Mouse (Mus musculus): ENCODE results near the gene Rpl29. TPM values are rescaled to one million over a fixed set of nuclear protein-coding genes. Genes with fewer than 3 reads are reported as not detected.
A peak's percentile ranks its signal among the peaks of the same experiment; 100 is the strongest.

The Rpl29 gene
- polyA plus RNA-seq, 1 experiment, result 788 TPM

- WGBS, result 85% methylated on average over 5 of the region's 5 CpGs
- no peak for DNase-seq (ENCODE audit: low read depth, low spot score)
Measured at GRCm38 (mm10) chr9:106413606-106414005, 15.6 kb upstream of the Rpl29 start.

- WGBS, result 85% methylated on average over 6 of the region's 6 CpGs
- DNase-seq (ENCODE audit: low read depth, low spot score), result no peak
Measured at GRCm38 (mm10) chr9:106416826-106417225, 12.4 kb upstream of the Rpl29 start.

- DNase-seq (ENCODE audit: low read depth, low spot score), result no peak
- WGBS, result 18% methylated on average over 29 of the region's 29 CpGs
Measured at GRCm38 (mm10) chr9:106417841-106418625, 11.2 kb upstream of the Rpl29 start.

- WGBS, result 7% methylated on average over 2 of the region's 2 CpGs
- no peak for DNase-seq (ENCODE audit: low read depth, low spot score)
Measured at GRCm38 (mm10) chr9:106420608-106421007, 8.6 kb upstream of the Rpl29 start.

- no peak for DNase-seq (ENCODE audit: low read depth, low spot score)
- 22% methylated on average over 18 of the region's 18 CpGs for WGBS
Measured at GRCm38 (mm10) chr9:106421033-106421864, 8.0 kb upstream of the Rpl29 start.

- 0% methylated on average over 3 of the region's 3 CpGs for WGBS
- peak; percentile 56 for DNase-seq (ENCODE audit: low read depth, low spot score)
Measured at GRCm38 (mm10) chr9:106421865-106422160, 7.4 kb upstream of the Rpl29 start.

- DNase-seq (ENCODE audit: low read depth, low spot score), result no peak
- WGBS, result 2% methylated on average over 11 of the region's 11 CpGs
Measured at GRCm38 (mm10) chr9:106428719-106429220, 484 bp upstream of the Rpl29 start.

- 3% methylated on average over 4 of the region's 4 CpGs for WGBS
- DNase-seq (ENCODE audit: low read depth, low spot score), result no peak
Measured at GRCm38 (mm10) chr9:106430015-106430264, 686 bp downstream of the Rpl29 start.

GRCm38 (mm10) chr9:106433389-106433788 is 4.1 kb downstream of the Rpl29 start:
- DNase-seq (ENCODE audit: low read depth, low spot score), result no peak
- 33% methylated on average over 7 of the region's 7 CpGs for WGBS

GRCm38 (mm10) chr9:106436566-106436965 is 7.3 kb downstream of the Rpl29 start:
- no peak for DNase-seq (ENCODE audit: low read depth, low spot score)
- 62% methylated on average over 9 of the region's 9 CpGs for WGBS

- 76% methylated on average over 5 of the region's 5 CpGs for WGBS
- DNase-seq (ENCODE audit: low read depth, low spot score), result no peak
Measured at GRCm38 (mm10) chr9:106442680-106443079, 13.4 kb downstream of the Rpl29 start.

GRCm38 (mm10) chr9:106444836-106445235 is 15.6 kb downstream of the Rpl29 start:
- whole genome bisulfite sequencing, result 70% methylated on average over 4 of the region's 4 CpGs
- DNase-seq (ENCODE audit: low read depth, low spot score), result no peak

- DNase-seq (ENCODE audit: low read depth, low spot score), result peak; percentile 88
- under 1% methylated on average over 24 of the region's 24 CpGs for WGBS
Measured at GRCm38 (mm10) chr9:106447348-106447747, 18.1 kb downstream of the Rpl29 start, which contains the start of the genes Abhd14b and Abhd14a. Gene Abhd14b, plus strand, starts transcription at chr9:106447459. Gene Abhd14a, minus strand, starts transcription at chr9:106447678.

- 18% methylated on average over 9 of the region's 9 CpGs for WGBS
- DNase-seq (ENCODE audit: low read depth, low spot score), result no peak
Measured at GRCm38 (mm10) chr9:106447951-106448350, 18.7 kb downstream of the Rpl29 start.

- peak; percentile 67 for DNase-seq (ENCODE audit: low read depth, low spot score)
- WGBS, result under 1% methylated on average over 23 of the region's 23 CpGs
Measured at GRCm38 (mm10) chr9:106448498-106449031, 19.3 kb downstream of the Rpl29 start.

GRCm38 (mm10) chr9:106449947-106450346 is 20.7 kb downstream of the Rpl29 start:
- WGBS, result 89% methylated on average over 8 of the region's 8 CpGs
- no peak for DNase-seq (ENCODE audit: low read depth, low spot score)

GRCm38 (mm10) chr9:106450661-106451060 is 21.4 kb downstream of the Rpl29 start:
- 34% methylated on average over 9 of the region's 9 CpGs for WGBS
- DNase-seq (ENCODE audit: low read depth, low spot score), result no peak

- DNase-seq (ENCODE audit: low read depth, low spot score), result no peak
- 82% methylated on average over 11 of the region's 11 CpGs for WGBS
Measured at GRCm38 (mm10) chr9:106451298-106451697, 22.0 kb downstream of the Rpl29 start.

GRCm38 (mm10) chr9:106451899-106452298 is 22.6 kb downstream of the Rpl29 start:
- WGBS, result 84% methylated on average over 2 of the region's 2 CpGs
- DNase-seq (ENCODE audit: low read depth, low spot score), result no peak

- WGBS, result 80% methylated on average over 6 of the region's 6 CpGs
- no peak for DNase-seq (ENCODE audit: low read depth, low spot score)
Measured at GRCm38 (mm10) chr9:106452351-106452750, 23.1 kb downstream of the Rpl29 start.

- WGBS, result 53% methylated on average over 7 of the region's 7 CpGs
- DNase-seq (ENCODE audit: low read depth, low spot score), result no peak
Measured at GRCm38 (mm10) chr9:106452821-106453220, 23.6 kb downstream of the Rpl29 start.
